Mouse (Mus musculus) CH12.LX (cell line): Measurements from ENCODE around the gene Dcun1d5.
"Not testable (repeated sequence)": the region's sequence is repeated elsewhere in the genome, so short reads cannot be mapped to it uniquely, and the experiment has no call there.

ENCODE experiments used
- BHLHE40 ChIP-seq: IDR thresholded peaks from 2 replicates; pipeline ENCODE4 v1.6.1; 2011; ENCODE audit warnings: mild to moderate bottlenecking, low read depth, low read length, improper control_type of control experiment
- CHD2 ChIP-seq: IDR thresholded peaks from 2 replicates; pipeline ENCODE4 v1.6.1; 2011; ENCODE audit warnings: low read length, improper control_type of control experiment
- CTCF ChIP-seq, 2 experiments: IDR thresholded peaks in 1 of 2; conservative IDR thresholded peaks in 1 of 2; 2 replicates each; pipeline ENCODE4 v1.5.1; 2011 to 2012; ENCODE audit warnings: low read depth in 2 of 2, low read length in 2 of 2, improper control_type of control experiment in 1 of 2, inconsistent platforms in 1 of 2, mild to moderate bottlenecking in 1 of 2, moderate library complexity in 1 of 2
- E2F4 ChIP-seq: IDR thresholded peaks from 2 replicates; pipeline ENCODE4 v1.6.1; 2011; ENCODE audit warnings: low read depth, low read length, improper control_type of control experiment; ENCODE audit not compliant: insufficient replicate concordance
- HCFC1 ChIP-seq: IDR thresholded peaks from 2 replicates; pipeline ENCODE4 v1.6.1; 2012; ENCODE audit warnings: low read depth, mild to moderate bottlenecking, inconsistent platforms, low read length, improper control_type of control experiment
- MEF2A ChIP-seq: IDR thresholded peaks from 2 replicates; pipeline ENCODE4 v1.6.1; 2014; ENCODE audit warnings: low read depth, mild to moderate bottlenecking, inconsistent platforms, low read length, improper control_type of control experiment, borderline replicate concordance
- NELFE ChIP-seq: IDR thresholded peaks from 2 replicates; pipeline ENCODE4 v1.6.1; 2011; ENCODE audit warnings: low read depth, low read length, improper control_type of control experiment
- POLR2A ChIP-seq: IDR thresholded peaks from 2 replicates; pipeline ENCODE4 v1.6.1; 2011; ENCODE audit warnings: low read depth, mild to moderate bottlenecking, improper control_type of control experiment, low read length
- RAD21 ChIP-seq: IDR thresholded peaks from 2 replicates; pipeline ENCODE4 v1.6.1; 2011; ENCODE audit warnings: low read depth, mild to moderate bottlenecking, low read length, improper control_type of control experiment, moderate library complexity
- SMC3 ChIP-seq: IDR thresholded peaks from 2 replicates; pipeline ENCODE4 v1.6.1; 2011; ENCODE audit warnings: low read depth, low read length, improper control_type of control experiment
- TBP ChIP-seq: conservative IDR thresholded peaks from 2 replicates; pipeline ENCODE4 v1.6.1; 2011; ENCODE audit warnings: low read depth, low read length, improper control_type of control experiment
- UBTF ChIP-seq: IDR thresholded peaks from 2 replicates; pipeline ENCODE4 v1.6.1; 2012; ENCODE audit warnings: low read depth, mild to moderate bottlenecking, inconsistent platforms, low read length, improper control_type of control experiment, moderate library complexity
- ZMIZ1 ChIP-seq: IDR thresholded peaks from 2 replicates; pipeline ENCODE4 v1.6.1; 2012; ENCODE audit warnings: low read depth, mild to moderate bottlenecking, inconsistent platforms, low read length, improper control_type of control experiment
- ZNF384 ChIP-seq: IDR thresholded peaks from 2 replicates; pipeline ENCODE4 v1.6.1; 2012; ENCODE audit warnings: low read depth, low read length, improper control_type of control experiment, inconsistent platforms

DNA sequence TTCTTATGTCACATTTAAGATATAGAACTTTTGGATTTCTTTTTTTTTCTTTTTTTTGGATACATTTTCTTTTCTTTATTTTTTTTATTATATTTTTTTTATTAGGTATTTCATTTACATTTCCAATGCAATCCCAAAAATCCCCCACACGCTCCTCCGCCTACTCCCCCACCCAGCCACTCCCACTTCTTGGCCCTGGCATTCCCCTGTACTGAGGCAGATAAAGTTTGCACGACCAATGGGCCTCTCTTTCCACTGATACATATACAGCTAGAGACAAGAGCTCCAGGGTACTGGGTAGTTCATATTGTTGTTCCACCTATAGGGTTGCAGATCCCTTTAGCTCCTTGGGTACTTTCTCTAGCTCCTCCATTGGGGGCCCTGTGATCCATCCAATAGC lies 6.4 kb downstream of the Dcun1d5 start:
- TF ChIP-seq CTCF (conservative IDR thresholded peaks at IDR 0.05 in 1 of 2, IDR thresholded peaks at IDR 0.05 in 1 of 2; ENCODE audit: low read depth in 2 of 2, low read length in 2 of 2); BHLHE40; E2F4; NELFE; ZNF384; ZMIZ1; UBTF; MEF2A; TBP; POLR2A; CHD2; HCFC1; SMC3; RAD21: not testable (repeated sequence)
